Mouse (Mus musculus) layer of hippocampus, adult 9-10 months (tissue): ENCODE results near the gene Lcat.
A peak's percentile ranks its signal among the peaks of the same experiment; 100 is the strongest.

ENCODE experiments used
- DNase-seq: peaks from one replicate; pipeline ENCODE4 v3.0.0; 2022; ENCODE audit warnings: low spot score

Gene Lcat

GRCm38 (mm10) chr8:105942542-105942941 is 640 bp downstream of the Lcat start:
- DNase-seq, result no peak

GRCm38 (mm10) chr8:105942026-105942425 is 1.2 kb downstream of the Lcat start:
- no peak for DNase-seq

GRCm38 (mm10) chr8:105938306-105938669 is 4.9 kb downstream of the Lcat start, which contains the start of gene Psmb10:
Gene Psmb10, minus strand, starts transcription at chr8:105938444.
- no peak for DNase-seq

- no peak for DNase-seq
Observed at GRCm38 (mm10) chr8:105937496-105938305, 5.5 kb downstream of the Lcat start.

- peak; percentile 68 for DNase-seq
Observed at GRCm38 (mm10) chr8:105936866-105937475, 6.2 kb downstream of the Lcat start.

GRCm38 (mm10) chr8:105935863-105936603 is 7.1 kb downstream of the Lcat start:
- DNase-seq, result no peak

- no peak for DNase-seq
Observed at GRCm38 (mm10) chr8:105935105-105935504, 8.1 kb downstream of the Lcat start.

- DNase-seq, result no peak
Observed at GRCm38 (mm10) chr8:105933762-105934161, 9.4 kb downstream of the Lcat start, which contains the start of gene Ctrl. Gene Ctrl, minus strand, starts transcription at chr8:105933862.

- no peak for DNase-seq
Observed at GRCm38 (mm10) chr8:105932525-105932924, 10.7 kb downstream of the Lcat start.

- DNase-seq, result no peak
Observed at GRCm38 (mm10) chr8:105931271-105931670, 11.9 kb downstream of the Lcat start.

- DNase-seq, result peak; percentile 53
Observed at GRCm38 (mm10) chr8:105930602-105931001, 12.6 kb downstream of the Lcat start.

GRCm38 (mm10) chr8:105925123-105925522 is 18.1 kb downstream of the Lcat start:
- DNase-seq, result no peak

GRCm38 (mm10) chr8:105919390-105919789 is 23.8 kb downstream of the Lcat start:
- DNase-seq, result no peak

GRCm38 (mm10) chr8:105900941-105901616 is 42.1 kb downstream of the Lcat start:
- no peak for DNase-seq

GRCm38 (mm10) chr8:105900180-105900940 is 42.8 kb downstream of the Lcat start, which contains the start of gene Pskh1:
Gene Pskh1, plus strand, starts transcription at chr8:105900441.
- peak; percentile 57 for DNase-seq

GRCm38 (mm10) chr8:105897801-105898480 is 45.2 kb downstream of the Lcat start:
- no peak for DNase-seq

- peak; percentile 40 for DNase-seq
Observed at GRCm38 (mm10) chr8:105893339-105893738, 49.8 kb downstream of the Lcat start, which contains the start of gene Nrn1l. Gene Nrn1l, plus strand, starts transcription at chr8:105893567.

GRCm38 (mm10) chr8:105892432-105892831 is 50.8 kb downstream of the Lcat start:
- no peak for DNase-seq

- peak; percentile 66 for DNase-seq
Observed at GRCm38 (mm10) chr8:105890870-105891269, 52.3 kb downstream of the Lcat start.

GRCm38 (mm10) chr8:105889756-105890465 is 53.3 kb downstream of the Lcat start:
- DNase-seq, result no peak
